Mouse (Mus musculus): ENCODE results near the gene Prdx1.
A peak's percentile ranks its signal among the peaks of the same experiment; 100 is the strongest.

The Prdx1 gene

GRCm38 (mm10) chr4:116722230-116722629 lies 36.9 kb downstream of the Prdx1 start:
- DNase-seq (ENCODE audit: inconsistent age in 2 of 2, low spot score in 1 of 2): no peak

- DNase-seq (ENCODE audit: inconsistent age in 2 of 2, low spot score in 1 of 2): no peak
These were observed 40.1 kb downstream of the Prdx1 start for GRCm38 (mm10) chr4:116725444-116725843.

GRCm38 (mm10) chr4:116727401-116727800 lies 42.1 kb downstream of the Prdx1 start:
- DNase-seq (ENCODE audit: inconsistent age in 2 of 2, low spot score in 1 of 2): no peak

- DNase-seq (ENCODE audit: inconsistent age in 2 of 2, low spot score in 1 of 2): no peak
These were observed 44.2 kb downstream of the Prdx1 start for GRCm38 (mm10) chr4:116729532-116729931.

- no peak for DNase-seq (ENCODE audit: inconsistent age in 2 of 2, low spot score in 1 of 2)
These were observed 45.7 kb downstream of the Prdx1 start for GRCm38 (mm10) chr4:116731077-116731476.

- DNase-seq (ENCODE audit: inconsistent age in 2 of 2, low spot score in 1 of 2): no peak
These were observed 47.0 kb downstream of the Prdx1 start for GRCm38 (mm10) chr4:116732355-116732754.

GRCm38 (mm10) chr4:116734996-116735395 lies 49.7 kb downstream of the Prdx1 start:
- DNase-seq (ENCODE audit: inconsistent age in 2 of 2, low spot score in 1 of 2): no peak

GRCm38 (mm10) chr4:116738972-116739751 lies 53.8 kb downstream of the Prdx1 start:
- no peak for DNase-seq (ENCODE audit: inconsistent age in 2 of 2, low spot score in 1 of 2)

- DNase-seq (ENCODE audit: inconsistent age in 2 of 2, low spot score in 1 of 2): peak in 1 of 2 experiments; percentile 63
These were observed 64.4 kb downstream of the Prdx1 start for GRCm38 (mm10) chr4:116749750-116750149.

All from adrenal gland, adult (tissue).